Mouse (Mus musculus): ENCODE measurements at regions not wholly inside any gene's neighbourhood (a gene's known extent, or its start where the extent isn't known, plus 50 kb on each side); places are given as distances from the start of the nearest gene placed in this dataset.

DNA sequence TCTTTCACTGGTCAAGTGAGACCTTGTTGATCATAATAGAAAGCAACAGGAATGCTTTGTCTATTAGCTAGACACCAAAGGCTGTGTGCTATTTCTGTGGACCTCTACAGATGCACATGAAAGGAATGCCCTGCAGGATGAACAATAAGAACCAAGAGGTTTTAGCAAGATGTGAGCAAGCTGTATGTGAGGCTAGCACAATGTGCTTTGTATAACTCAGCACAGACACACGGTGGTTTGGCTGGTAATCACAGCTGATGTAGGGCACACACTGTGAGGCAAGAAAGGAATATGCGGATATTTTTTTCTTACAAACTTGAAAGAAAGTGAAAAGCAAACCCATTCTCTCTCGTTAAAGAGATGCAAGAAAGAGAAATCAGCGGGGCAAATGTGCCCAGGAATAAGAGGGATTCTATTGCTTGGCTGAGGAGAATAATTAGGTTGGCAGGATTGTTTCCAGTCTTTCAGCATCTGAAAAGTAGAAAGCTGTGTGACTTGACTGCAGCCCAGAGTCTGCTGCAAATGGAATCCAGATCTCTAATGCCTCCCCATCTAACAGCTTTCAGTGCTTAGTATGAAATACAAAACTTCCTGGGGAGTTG lies 2476.1 kb upstream of the Gm6569 start:
- peak; percentile 59 for DNase-seq (ENCODE audit: inconsistent ontology term)

- peak; percentile 46 for DNase-seq (ENCODE audit: inconsistent ontology term)
These were observed 2458.6 kb upstream of the Gm6569 start for GRCm38 (mm10) chr15:71375775-71376174.

Measured in Muller cell, postnatal 12 days (primary cell).